Mouse (Mus musculus) cortical plate, adult 2 months (tissue): ENCODE measurements around the gene Cacna1d. TPM values are rescaled to one million over a fixed set of nuclear protein-coding genes. Genes with fewer than 3 reads are reported as not detected.

Source experiments
- H3K27ac ChIP-seq: fragments of 200-500 bp; 2 replicates; pipeline ENCODE4 v1.5.1; 2012; ENCODE audit warnings: low read length, control low read depth, inconsistent platforms; ENCODE audit not compliant: insufficient read depth
- H3K4me1 ChIP-seq: fragments of 200-500 bp; 2 replicates; pipeline ENCODE4 v1.6.1; 2011; ENCODE audit warnings: low read length; ENCODE audit not compliant: control insufficient read depth, insufficient read depth
- H3K4me3 ChIP-seq: fragments of 200-500 bp; 2 replicates; pipeline ENCODE4 v1.5.1; 2011; ENCODE audit warnings: mild to moderate bottlenecking, low read length, control low read depth; ENCODE audit not compliant: insufficient read depth
- CTCF ChIP-seq: fragments of 200-500 bp; IDR thresholded peaks from 2 replicates; pipeline ENCODE4 v1.5.1; 2011; ENCODE audit warnings: mild to moderate bottlenecking, control low read depth, low read length; ENCODE audit not compliant: insufficient read depth; ENCODE audit errors: extremely low read depth
- POLR2A ChIP-seq: fragments of 200-500 bp; IDR thresholded peaks from 2 replicates; pipeline ENCODE4 v1.6.1; 2011; ENCODE audit warnings: mild to moderate bottlenecking, low read length, control low read depth; ENCODE audit not compliant: insufficient read depth; ENCODE audit errors: extremely low read depth
- polyA plus RNA-seq: library from polyadenylated mRNA; depleted of rRNA; stranded (reverse); fragments of >200 nt; gene quantifications from 2 replicates; pipeline ENCODE4 v1.2.3, GENCODE M21; 2012; rRNA removed

Gene Cacna1d
- polyA plus RNA-seq, result 53.4 and 53.8 TPM in 2 replicates

- Histone ChIP-seq H3K27ac (no peak within 1 kb of the TSS), H3K4me3 (no peak within 1 kb of the TSS)
- TF ChIP-seq POLR2A (no peak), CTCF (no peak)
These were observed at the start of gene Cacna1d for GRCm38 (mm10) chr14:30491342-30491741. Gene Cacna1d (minus strand): TSS chr14:30491455.

GRCm38 (mm10) chr14:30533780-30534450, 42.7 kb upstream of the Cacna1d start:
- Histone ChIP-seq H3K4me1 (no peaks in the 10 kb centered on the region; the same call in 1 of the 2 replicates), H3K4me3 (no peak overlapping the region), H3K27ac (no peak overlapping the region)
- TF ChIP-seq POLR2A, result no peak
- no peak for TF ChIP-seq CTCF

More at GRCm38 (mm10) chr14:30491342-30491741, at the start of gene Cacna1d:
- H3K4me1 ChIP-seq, result no peaks in the 10 kb centered on the region; the same call in 1 of the 2 replicates

- Histone ChIP-seq H3K4me3 (no peak overlapping the region), H3K27ac (no peak overlapping the region), H3K4me1 (no peaks in the 10 kb centered on the region; the same call in 1 of the 2 replicates)
- TF ChIP-seq CTCF, result no peak
- TF ChIP-seq POLR2A, result no peak
These were observed 40.6 kb upstream of the Cacna1d start for GRCm38 (mm10) chr14:30531896-30532295.

- no peak for TF ChIP-seq POLR2A
- no peak for TF ChIP-seq CTCF
- Histone ChIP-seq H3K27ac (no peak overlapping the region), H3K4me3 (no peak overlapping the region), H3K4me1 (no peaks in the 10 kb centered on the region; the same call in 1 of the 2 replicates)
These were observed 40.2 kb upstream of the Cacna1d start for GRCm38 (mm10) chr14:30531431-30531830.

- H3K4me1 ChIP-seq, result no peaks in the 10 kb centered on the region; the same call in 1 of the 2 replicates
- no peak overlapping the region for H3K4me3 ChIP-seq
- TF ChIP-seq POLR2A (no peak), CTCF (no peak)
- no peak overlapping the region for H3K27ac ChIP-seq
These were observed 39.5 kb upstream of the Cacna1d start for GRCm38 (mm10) chr14:30530726-30531269.

GRCm38 (mm10) chr14:30529454-30529853, 38.2 kb upstream of the Cacna1d start:
- Histone ChIP-seq H3K27ac (no peak overlapping the region), H3K4me1 (no peaks in the 10 kb centered on the region; the same call in 1 of the 2 replicates), H3K4me3 (no peak overlapping the region)
- TF ChIP-seq POLR2A, result no peak
- no peak for TF ChIP-seq CTCF

GRCm38 (mm10) chr14:30528961-30529360, 37.7 kb upstream of the Cacna1d start:
- Histone ChIP-seq H3K4me1 (no peaks in the 10 kb centered on the region; the same call in 1 of the 2 replicates), H3K4me3 (no peak overlapping the region), H3K27ac (no peak overlapping the region)
- no peak for TF ChIP-seq CTCF
- no peak for TF ChIP-seq POLR2A

GRCm38 (mm10) chr14:30528392-30528791, 37.1 kb upstream of the Cacna1d start:
- no peak overlapping the region for H3K27ac ChIP-seq
- H3K4me1 ChIP-seq, result no peaks in the 10 kb centered on the region; the same call in 1 of the 2 replicates
- TF ChIP-seq CTCF (no peak), POLR2A (no peak)
- no peak overlapping the region for H3K4me3 ChIP-seq

- Histone ChIP-seq H3K4me1 (no peaks in the 10 kb centered on the region), H3K27ac (peak overlapping the region; percentile 65; the same call in 1 of the 2 replicates), H3K4me3 (no peak overlapping the region)
- no peak for TF ChIP-seq CTCF
- TF ChIP-seq POLR2A, result no peak
These were observed 32.1 kb upstream of the Cacna1d start for GRCm38 (mm10) chr14:30523356-30523755.

- H3K4me3 ChIP-seq, result no peak overlapping the region
- no peak overlapping the region for H3K27ac ChIP-seq
- H3K4me1 ChIP-seq, result no peaks in the 10 kb centered on the region
- TF ChIP-seq POLR2A (no peak), CTCF (no peak)
These were observed 28.1 kb upstream of the Cacna1d start for GRCm38 (mm10) chr14:30519323-30519722.
